Mouse (Mus musculus): ENCODE measurements at regions not wholly inside any gene's neighbourhood (a gene's known extent, or its start where the extent isn't known, plus 50 kb on each side); places are given as distances from the start of the nearest gene placed in this dataset.
"Not testable (repeated sequence)": the region's sequence is repeated elsewhere in the genome, so short reads cannot be mapped to it uniquely, and the experiment has no call there.

GRCm38 (mm10) chr17:84844950-84845349 lies 54.4 kb upstream of the Lrpprc start:
- no peak overlapping the region for H3K27ac ChIP-seq
- peaks cover 14% of the 10 kb centered on the region for H3K4me1 ChIP-seq (replicated peaks)
- no peak overlapping the region for H3K4me3 ChIP-seq
- no peak for DNase-seq (ENCODE audit: low spot score)
- 92% methylated on average over 13 of the region's 13 CpGs for WGBS
- H3K9me3 ChIP-seq = no peaks in the 10 kb centered on the region
- no peaks in the 10 kb centered on the region for H3K27me3 ChIP-seq (ENCODE audit: insufficient read depth, poor library complexity, severe bottlenecking)
- H3K36me3 ChIP-seq = no peaks in the 10 kb centered on the region

DNA sequence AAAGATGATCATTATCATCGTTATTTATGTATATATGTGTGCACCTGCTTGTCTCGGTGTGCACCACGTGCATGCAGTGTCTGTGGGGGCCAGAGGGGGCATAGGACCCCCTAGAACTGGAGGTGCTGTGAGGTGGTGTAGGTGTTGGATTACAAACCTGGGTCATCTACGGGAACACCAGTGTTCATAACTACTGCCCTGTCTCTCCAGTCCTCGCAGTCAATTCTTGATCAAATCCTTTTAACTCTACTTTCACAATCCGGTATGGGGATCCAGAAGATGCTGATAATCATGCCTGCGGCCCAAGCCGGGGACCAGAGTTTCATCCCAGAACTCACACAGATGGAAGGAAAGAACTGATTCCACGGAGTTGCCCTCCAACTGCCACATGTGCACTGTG lies 55.6 kb upstream of the Lrpprc start:
- no peak for DNase-seq (ENCODE audit: low spot score)
- Histone ChIP-seq H3K4me1 (replicated peaks) (peaks cover 14% of the 10 kb centered on the region), H3K27ac (no peak overlapping the region), H3K4me3 (no peak overlapping the region), H3K27me3 (ENCODE audit: insufficient read depth, poor library complexity, severe bottlenecking) (no peaks in the 10 kb centered on the region), H3K9me3 (no peaks in the 10 kb centered on the region), H3K36me3 (no peaks in the 10 kb centered on the region)
- 90% methylated on average over 9 of the region's 9 CpGs for WGBS

DNA sequence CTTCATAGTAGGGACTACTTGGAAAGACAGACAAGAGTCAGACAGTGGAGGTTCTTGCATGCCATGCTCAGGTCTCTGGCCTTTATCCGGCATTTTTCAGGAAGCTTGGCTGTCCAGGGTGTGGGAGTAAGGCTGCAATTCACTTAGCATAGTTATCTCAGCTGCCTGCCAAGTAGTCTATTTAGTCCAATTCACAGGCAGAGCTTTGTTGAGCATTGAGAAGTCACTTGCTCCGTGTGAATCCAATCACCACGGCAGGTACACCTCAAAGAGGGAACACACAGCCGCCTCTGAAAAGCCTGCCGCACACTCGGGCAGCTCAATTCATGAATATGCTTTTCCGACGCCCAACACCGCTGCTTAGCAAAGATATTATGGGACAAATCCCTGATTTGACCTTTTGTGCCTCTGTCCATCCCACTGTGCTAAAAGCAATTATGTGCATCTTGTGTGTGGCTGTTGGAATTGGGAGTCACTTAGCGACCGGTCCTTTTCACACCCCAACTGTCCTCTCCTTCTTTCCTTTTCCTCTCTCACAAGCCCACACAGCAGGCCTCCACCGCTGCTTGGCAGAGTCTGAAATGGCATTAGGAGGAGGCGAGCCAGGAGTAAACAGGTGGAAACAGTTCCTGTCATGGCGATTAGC lies 57.9 kb upstream of the Lrpprc start:
- Histone ChIP-seq H3K4me3 (no peak overlapping the region), H3K27ac (no peak overlapping the region), H3K27me3 (ENCODE audit: insufficient read depth, poor library complexity, severe bottlenecking) (no peaks in the 10 kb centered on the region), H3K36me3 (no peaks in the 10 kb centered on the region), H3K9me3 (no peaks in the 10 kb centered on the region), H3K4me1 (replicated peaks) (peaks cover 14% of the 10 kb centered on the region)
- WGBS = 29% methylated on average over 14 of the region's 14 CpGs
- DNase-seq (ENCODE audit: low spot score) = no peak

GRCm38 (mm10) chr17:84849031-84849405 lies 58.4 kb upstream of the Lrpprc start:
- no peaks in the 10 kb centered on the region for H3K9me3 ChIP-seq
- no peak for DNase-seq (ENCODE audit: low spot score)
- WGBS = 55% methylated on average over 6 of the region's 6 CpGs
- H3K27me3 ChIP-seq (ENCODE audit: insufficient read depth, poor library complexity, severe bottlenecking) = no peaks in the 10 kb centered on the region
- H3K36me3 ChIP-seq = no peaks in the 10 kb centered on the region
- H3K27ac ChIP-seq = no peak overlapping the region
- no peak overlapping the region for H3K4me3 ChIP-seq
- peaks cover 14% of the 10 kb centered on the region for H3K4me1 ChIP-seq (replicated peaks)

DNA sequence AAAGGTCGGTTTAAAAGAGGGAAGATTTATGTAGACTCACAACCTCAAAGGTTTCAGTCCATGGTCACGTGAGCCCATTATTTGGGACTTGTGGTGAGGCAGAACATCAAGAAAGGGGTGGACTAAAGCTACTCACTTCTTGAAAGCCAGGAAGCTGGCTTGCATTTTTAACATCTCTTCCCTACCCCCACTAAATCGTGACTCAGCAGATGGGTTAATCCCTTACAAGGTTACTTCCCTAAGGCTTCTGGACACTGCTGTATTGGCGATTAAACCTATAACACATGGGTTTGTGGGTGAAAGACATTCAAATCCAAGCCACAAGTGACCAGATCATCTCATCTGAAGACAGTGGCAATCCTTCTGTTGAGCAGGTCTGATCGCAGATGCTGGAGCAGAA lies 59.9 kb upstream of the Lrpprc start:
- no peak for DNase-seq (ENCODE audit: low spot score)
- no peaks in the 10 kb centered on the region for H3K9me3 ChIP-seq
- H3K27ac ChIP-seq = no peak overlapping the region
- H3K4me3 ChIP-seq = no peak overlapping the region
- peaks cover 14% of the 10 kb centered on the region for H3K4me1 ChIP-seq (replicated peaks)
- no peaks in the 10 kb centered on the region for H3K27me3 ChIP-seq (ENCODE audit: insufficient read depth, poor library complexity, severe bottlenecking)
- 79% methylated on average over 5 of the region's 5 CpGs for WGBS
- no peaks in the 10 kb centered on the region for H3K36me3 ChIP-seq

GRCm38 (mm10) chr17:84850893-84851292 lies 60.3 kb upstream of the Lrpprc start:
- H3K4me1 ChIP-seq (replicated peaks) = peaks cover 14% of the 10 kb centered on the region
- H3K27ac ChIP-seq = no peak overlapping the region
- H3K27me3 ChIP-seq (ENCODE audit: insufficient read depth, poor library complexity, severe bottlenecking) = no peaks in the 10 kb centered on the region
- no peak overlapping the region for H3K4me3 ChIP-seq
- WGBS = 85% methylated on average over 5 of the region's 5 CpGs
- H3K9me3 ChIP-seq = no peaks in the 10 kb centered on the region
- no peaks in the 10 kb centered on the region for H3K36me3 ChIP-seq
- DNase-seq (ENCODE audit: low spot score) = no peak

DNA sequence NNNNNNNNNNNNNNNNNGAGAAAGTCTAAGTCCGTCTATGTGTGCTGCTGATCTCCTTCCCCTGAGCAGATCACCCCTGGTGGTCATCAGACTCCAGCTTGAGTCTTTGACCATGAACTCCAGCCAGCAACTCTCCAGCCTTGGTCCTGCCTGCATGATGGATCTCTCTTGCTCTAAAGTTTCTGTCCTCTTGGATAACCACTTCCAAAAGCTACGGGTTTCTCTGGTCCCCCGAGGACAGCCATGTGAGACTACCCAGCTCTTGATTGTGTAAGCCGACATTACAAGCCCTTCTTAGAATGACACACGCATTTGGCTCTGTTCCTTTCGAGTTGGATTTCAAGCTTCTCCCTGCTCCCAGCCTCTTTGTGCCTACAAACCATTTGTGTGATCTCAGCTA lies 66.4 kb upstream of the Lrpprc start:
- no peaks in the 10 kb centered on the region for H3K27me3 ChIP-seq (ENCODE audit: insufficient read depth, poor library complexity, severe bottlenecking)
- H3K4me1 ChIP-seq (replicated peaks) = peaks cover 16% of the 10 kb centered on the region
- 88% methylated on average over 6 of the region's 6 CpGs for WGBS
- H3K27ac ChIP-seq = no peak overlapping the region
- H3K9me3 ChIP-seq = no peaks in the 10 kb centered on the region
- no peak overlapping the region for H3K4me3 ChIP-seq
- H3K36me3 ChIP-seq = no peaks in the 10 kb centered on the region
- no peak for DNase-seq (ENCODE audit: low spot score)

GRCm38 (mm10) chr17:84858830-84859229 lies 68.2 kb upstream of the Lrpprc start:
- no peak overlapping the region for H3K27ac ChIP-seq
- H3K4me3 ChIP-seq = no peak overlapping the region
- no peak for DNase-seq (ENCODE audit: low spot score)
- peaks cover 16% of the 10 kb centered on the region for H3K4me1 ChIP-seq (replicated peaks)
- WGBS = 42% methylated on average over 4 of the region's 4 CpGs
- H3K36me3 ChIP-seq = no peaks in the 10 kb centered on the region
- no peaks in the 10 kb centered on the region for H3K27me3 ChIP-seq (ENCODE audit: insufficient read depth, poor library complexity, severe bottlenecking)
- H3K9me3 ChIP-seq = no peaks in the 10 kb centered on the region

GRCm38 (mm10) chr17:84859916-84860315 lies 69.3 kb upstream of the Lrpprc start:
- no peak for DNase-seq (ENCODE audit: low spot score)
- no peaks in the 10 kb centered on the region for H3K27me3 ChIP-seq (ENCODE audit: insufficient read depth, poor library complexity, severe bottlenecking)
- H3K4me1 ChIP-seq (replicated peaks) = peaks cover 16% of the 10 kb centered on the region
- 70% methylated on average over 8 of the region's 8 CpGs for WGBS
- H3K9me3 ChIP-seq = no peaks in the 10 kb centered on the region
- no peaks in the 10 kb centered on the region for H3K36me3 ChIP-seq
- H3K27ac ChIP-seq = peak overlapping the region; percentile 43; the same call in 1 of the 2 replicates
- no peak overlapping the region for H3K4me3 ChIP-seq

DNA sequence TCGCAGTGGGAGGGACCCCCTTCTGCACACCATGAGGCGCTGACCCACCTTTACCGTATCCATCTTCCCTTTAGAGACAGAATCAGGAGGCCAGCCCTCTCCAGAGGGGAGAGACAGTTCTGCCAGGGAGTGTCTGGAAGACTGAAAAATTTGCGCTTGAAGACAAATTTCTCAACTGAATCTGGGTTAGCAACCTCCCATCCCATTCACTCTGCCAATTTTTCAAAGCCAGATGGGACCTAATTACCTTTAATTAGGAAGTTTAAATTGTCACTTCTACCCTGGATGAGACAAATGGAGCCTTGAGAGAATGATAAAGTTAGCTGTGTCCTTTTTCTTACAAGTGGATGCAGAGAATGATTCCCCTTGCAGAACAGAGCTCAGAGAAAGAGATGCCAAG lies 70.2 kb upstream of the Lrpprc start:
- Histone ChIP-seq H3K27ac (no peak overlapping the region), H3K36me3 (no peaks in the 10 kb centered on the region), H3K4me1 (replicated peaks) (peaks cover 16% of the 10 kb centered on the region), H3K27me3 (ENCODE audit: insufficient read depth, poor library complexity, severe bottlenecking) (no peaks in the 10 kb centered on the region), H3K4me3 (no peak overlapping the region), H3K9me3 (no peaks in the 10 kb centered on the region)
- whole genome bisulfite sequencing = 80% methylated on average over 4 of the region's 4 CpGs
- DNase-seq (ENCODE audit: low spot score) = no peak

GRCm38 (mm10) chr17:84864231-84864630 lies 73.6 kb upstream of the Lrpprc start:
- not testable (repeated sequence) for H3K9me3 ChIP-seq; H3K4me3 ChIP-seq; H3K27ac ChIP-seq; H3K36me3 ChIP-seq; H3K4me1 ChIP-seq (replicated peaks); DNase-seq (ENCODE audit: low spot score); H3K27me3 ChIP-seq (ENCODE audit: insufficient read depth, poor library complexity, severe bottlenecking)

GRCm38 (mm10) chr17:84865158-84865557 lies 74.6 kb upstream of the Lrpprc start:
- H3K9me3 ChIP-seq = no peaks in the 10 kb centered on the region
- H3K27ac ChIP-seq = no peak overlapping the region
- H3K27me3 ChIP-seq (ENCODE audit: insufficient read depth, poor library complexity, severe bottlenecking) = no peaks in the 10 kb centered on the region
- H3K4me1 ChIP-seq (replicated peaks) = peaks cover 5% of the 10 kb centered on the region
- DNase-seq (ENCODE audit: low spot score) = no peak
- 65% methylated on average over 2 of the region's 2 CpGs for WGBS
- H3K4me3 ChIP-seq = no peak overlapping the region
- no peaks in the 10 kb centered on the region for H3K36me3 ChIP-seq

GRCm38 (mm10) chr17:84865566-84865965 lies 75.0 kb upstream of the Lrpprc start:
- H3K27me3 ChIP-seq (ENCODE audit: insufficient read depth, poor library complexity, severe bottlenecking) = no peaks in the 10 kb centered on the region
- no peak for DNase-seq (ENCODE audit: low spot score)
- WGBS = 77% methylated on average over 3 of the region's 3 CpGs

DNA sequence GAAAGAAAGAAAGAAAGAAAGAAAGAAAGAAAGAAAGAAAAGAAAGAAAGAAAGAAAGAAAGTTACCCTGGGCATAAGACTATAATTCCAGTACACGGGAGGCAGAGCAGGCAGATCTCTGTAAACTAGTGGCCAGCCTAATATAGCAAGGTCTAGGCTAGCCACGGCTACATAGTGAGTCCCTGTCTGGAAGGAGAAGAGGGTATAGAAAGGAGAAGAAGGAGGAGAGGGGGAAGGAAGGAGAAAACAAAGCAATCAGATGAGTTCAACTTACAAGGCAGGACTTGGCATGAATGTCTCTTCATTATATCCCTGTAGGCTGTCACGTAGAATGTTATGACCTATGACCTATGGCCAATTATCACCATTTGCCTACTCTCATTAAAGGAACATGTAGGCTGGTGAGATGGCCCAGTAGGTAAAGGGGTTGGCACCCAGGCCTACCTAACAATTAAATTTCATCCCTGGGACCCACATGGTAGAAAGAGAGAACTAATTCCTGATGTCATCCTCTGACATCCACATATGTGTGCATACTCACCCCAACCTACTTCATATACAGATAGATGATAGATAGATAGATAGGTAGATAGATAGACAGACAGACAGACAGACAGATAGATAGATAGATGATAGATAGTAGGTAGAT lies 78.6 kb upstream of the Lrpprc start:
- H3K4me1 ChIP-seq (replicated peaks) = no peaks in the 10 kb centered on the region
- WGBS = 87% methylated on average over 3 of the region's 3 CpGs
- no peaks in the 10 kb centered on the region for H3K36me3 ChIP-seq
- no peaks in the 10 kb centered on the region for H3K27me3 ChIP-seq (ENCODE audit: insufficient read depth, poor library complexity, severe bottlenecking)
- no peak overlapping the region for H3K4me3 ChIP-seq
- no peak overlapping the region for H3K27ac ChIP-seq
- DNase-seq (ENCODE audit: low spot score) = no peak
- no peaks in the 10 kb centered on the region for H3K9me3 ChIP-seq

More at GRCm38 (mm10) chr17:84865566-84865965, 75.0 kb upstream of the Lrpprc start:
- no peaks in the 10 kb centered on the region for H3K9me3 ChIP-seq
- H3K27ac ChIP-seq = no peak overlapping the region
- H3K4me3 ChIP-seq = no peak overlapping the region
- no peaks in the 10 kb centered on the region for H3K36me3 ChIP-seq
- peaks cover 2% of the 10 kb centered on the region for H3K4me1 ChIP-seq (replicated peaks)
